ENCODE assay signal across 10 mouse cellular contexts in the genomic region with DNA sequence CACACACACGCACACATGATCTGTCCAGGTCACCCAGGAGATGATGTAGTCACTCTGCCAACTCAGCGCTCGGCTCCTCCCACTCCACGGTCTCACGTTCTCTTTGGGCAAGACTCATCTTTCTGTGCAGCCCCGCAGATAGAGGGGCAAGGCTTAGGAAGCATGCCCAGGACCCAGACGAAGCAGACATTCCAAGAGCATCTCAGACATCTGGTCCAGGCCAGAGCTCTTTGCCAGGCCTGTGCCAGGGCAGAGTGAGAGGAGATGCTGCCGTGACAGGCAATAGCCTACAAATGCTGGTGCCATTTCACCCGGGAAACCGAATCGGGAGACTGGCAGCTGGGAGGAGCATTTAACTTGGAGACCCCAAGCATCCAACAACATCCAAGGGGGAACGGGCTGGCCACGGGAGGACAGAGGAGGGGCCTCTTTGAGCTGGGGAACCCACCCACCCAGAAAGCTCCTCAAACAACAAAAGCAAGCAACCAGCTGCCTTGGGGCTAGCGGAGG.
DNase-seq lines count a peak whose midpoint lies in the region; ATAC-seq lines count a peak whose summit lies in the region.
"Had no signal": no experiment of that assay in that cellular context is flagged by ENCODE, and none has a peak within 500 bp of the region (broad histone marks: within the 10 kb centered on the region; RNA-seq: fewer than 3 reads in every experiment).

No protein-coding gene starts in this region.

- peaks cover 50% of the 10 kb centered on the region for H3K27me3 ChIP-seq in liver, embryonic 11.5 days (replicated peaks; ENCODE audit: control insufficient read depth, insufficient read depth, low read length)
- H3K27me3 ChIP-seq in forebrain, embryonic 16.5 days (replicated peaks; ENCODE audit: control insufficient read depth, insufficient read depth, low read length): 0 out of 2 replicates have a peak, but pooled peaks cover 2% of the 10 kb centered on the region
- peaks cover 68% of the 10 kb centered on the region for H3K27me3 ChIP-seq in limb, embryonic 15.5 days

- no peak overlapping the region for H3K9ac ChIP-seq in liver, embryonic 11.5 days (ENCODE audit: low read depth, low read length)
- H3K9ac ChIP-seq in forebrain, embryonic 16.5 days (replicated peaks; ENCODE audit: low read depth, low read length): peak overlapping the region; percentile 41
- no peak overlapping the region for H3K9ac ChIP-seq in limb, embryonic 15.5 days

- no peak for ATAC-seq in liver, embryonic 11.5 days (replicated peaks; ENCODE audit: low FRiP score)
- ATAC-seq in forebrain, embryonic 16.5 days: peak; percentile 79
- no peak for ATAC-seq in limb, embryonic 15.5 days (ENCODE audit: insufficient number of reproducible peaks, low FRiP score, low TSS enrichment, low read depth)
- ATAC-seq: Patski had no signal

- 30% methylated on average over 14 of the region's 14 CpGs for WGBS in liver, embryonic 11.5 days
- WGBS in forebrain, embryonic 16.5 days: 11% methylated on average over 14 of the region's 14 CpGs
- WGBS in limb, embryonic 15.5 days: 14% methylated on average over 13 of the region's 14 CpGs

- no peak for DNase-seq in liver, embryonic 11.5 days (ENCODE audit: low spot score)
- no peak for DNase-seq in liver
- peak; percentile 64 for DNase-seq in retina, postnatal 1 day
- DNase-seq in urinary bladder, postnatal 10 days (ENCODE audit: low spot score): no peak
- DNase-seq in adrenal gland, adult 18-20 months (ENCODE audit: low spot score in 2 of 2): no peak
- DNase-seq: cerebellum, adult 9-10 months; heart, postnatal 36 days had no signal

- no peak overlapping the region for H3K27ac ChIP-seq in liver, embryonic 11.5 days (ENCODE audit: low read depth, low read length)
- peak overlapping the region; percentile 74 for H3K27ac ChIP-seq in forebrain, embryonic 16.5 days (ENCODE audit: low read length)
- no peak overlapping the region for H3K27ac ChIP-seq in limb, embryonic 15.5 days

- peak overlapping the region; percentile 52 for H3K4me2 ChIP-seq in liver, embryonic 11.5 days
- peak overlapping the region; percentile 48 for H3K4me2 ChIP-seq in forebrain, embryonic 16.5 days (ENCODE audit: low read length)
- 0 out of 2 replicates have a peak overlapping the region, but pooled peaks have one; percentile 15 for H3K4me2 ChIP-seq in limb, embryonic 15.5 days

- no peak overlapping the region for H3K4me3 ChIP-seq in liver, embryonic 11.5 days (ENCODE audit: low read depth, low read length)
- H3K4me3 ChIP-seq in forebrain, embryonic 16.5 days (replicated peaks; ENCODE audit: low read length): peak overlapping the region; percentile 19; the same call in 1 of the 2 replicates
- H3K4me3 ChIP-seq in limb, embryonic 15.5 days: no peak overlapping the region

- no peaks in the 10 kb centered on the region for H3K9me3 ChIP-seq in liver, embryonic 11.5 days (ENCODE audit: control insufficient read depth, low read length)
- no peaks in the 10 kb centered on the region for H3K9me3 ChIP-seq in forebrain, embryonic 16.5 days (ENCODE audit: control insufficient read depth, low read length)
- H3K9me3 ChIP-seq in limb, embryonic 15.5 days: no peaks in the 10 kb centered on the region

- no peaks in the 10 kb centered on the region for H3K4me1 ChIP-seq in liver, embryonic 11.5 days (replicated peaks; ENCODE audit: control insufficient read depth, insufficient read depth, low read length)
- peaks cover 17% of the 10 kb centered on the region for H3K4me1 ChIP-seq in forebrain, embryonic 16.5 days (replicated peaks; ENCODE audit: control insufficient read depth, insufficient read depth, low read length)
- peaks cover 4% of the 10 kb centered on the region; the same call in 1 of the 2 replicates for H3K4me1 ChIP-seq in limb, embryonic 15.5 days

- no peaks in the 10 kb centered on the region for H3K36me3 ChIP-seq in liver, embryonic 11.5 days (ENCODE audit: control insufficient read depth, insufficient read depth, low read length)
- no peaks in the 10 kb centered on the region for H3K36me3 ChIP-seq in forebrain, embryonic 16.5 days (ENCODE audit: control insufficient read depth, insufficient read depth)
- H3K36me3 ChIP-seq in limb, embryonic 15.5 days: no peaks in the 10 kb centered on the region
